Mouse (Mus musculus): Measurements from ENCODE around the gene Myof.

DNA sequence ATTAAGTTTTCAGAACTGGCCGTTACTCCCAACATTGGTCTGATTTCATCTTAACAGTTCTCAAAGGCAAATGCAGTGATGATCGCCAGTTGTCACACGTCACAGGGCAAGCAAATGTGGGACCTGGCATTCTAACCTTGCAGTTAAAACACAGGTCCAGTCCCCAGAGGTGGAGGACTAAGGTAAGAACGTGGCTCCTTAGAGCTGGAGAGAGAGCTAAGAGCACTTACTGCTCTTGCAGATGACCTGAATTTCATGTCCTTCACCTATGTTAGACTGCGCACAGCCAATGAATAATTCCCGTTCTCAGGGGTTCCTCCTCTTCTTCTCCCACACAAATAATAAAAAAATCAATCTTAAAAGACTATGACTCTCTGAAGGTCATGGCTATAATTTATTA lies 16.0 kb downstream of the Myof start:
- TF ChIP-seq CTCF (IDR thresholded peaks at IDR 0.05; ENCODE audit: borderline replicate concordance, insufficient read depth, low read length) = no peak
- no peak for TF ChIP-seq POLR2A (IDR thresholded peaks at IDR 0.05; ENCODE audit: low read depth, low read length)

All from embryonic fibroblast, embryonic 13.5 days (primary cell).